Mouse (Mus musculus) kidney, postnatal 10 days (tissue): Measurements from ENCODE around the gene Mms22l.
"Not testable (repeated sequence)": the region's sequence is repeated elsewhere in the genome, so short reads cannot be mapped to it uniquely, and the experiment has no call there.

ENCODE experiments used
- DNase-seq: peaks from one replicate; pipeline ENCODE4 v3.0.0; 2021; ENCODE audit warnings: mixed read lengths

Gene Mms22l

DNA sequence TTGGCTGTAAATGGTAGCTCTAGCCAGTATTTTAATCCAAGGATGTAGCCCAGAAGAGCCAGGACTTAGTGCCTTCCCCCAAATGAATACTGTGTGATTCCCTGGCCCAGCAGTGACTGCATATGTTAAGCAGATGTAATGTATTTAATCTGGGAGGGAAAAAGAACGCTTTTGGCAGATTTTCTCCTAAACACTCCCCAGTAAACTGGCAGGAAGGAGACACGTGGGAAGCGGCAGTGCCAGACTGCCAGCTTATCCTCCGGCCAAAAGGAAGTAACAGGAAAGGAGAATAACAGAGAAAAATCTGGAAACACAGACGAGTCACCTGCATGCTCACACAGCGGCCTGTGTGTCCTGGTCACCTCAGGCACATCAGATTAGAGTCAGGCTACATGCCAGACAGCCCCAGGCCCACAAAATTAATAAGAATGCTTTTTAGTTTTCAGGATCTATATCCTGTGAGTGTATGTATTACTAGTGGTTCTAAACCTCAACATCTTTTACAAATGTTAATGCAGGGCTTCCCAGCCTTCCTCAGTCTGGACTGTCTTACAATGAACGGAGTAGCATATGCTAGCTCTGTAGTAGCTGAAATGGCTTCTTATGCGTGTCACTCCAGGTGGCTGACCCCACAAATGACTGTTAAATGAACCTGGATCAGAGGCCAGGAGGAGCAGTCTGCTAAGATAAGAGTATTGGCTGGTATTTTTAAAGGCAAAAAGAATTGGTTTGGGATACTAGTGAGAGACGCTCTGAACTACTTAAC lies 125.4 kb downstream of the Mms22l start:
- DNase-seq = no peak

DNA sequence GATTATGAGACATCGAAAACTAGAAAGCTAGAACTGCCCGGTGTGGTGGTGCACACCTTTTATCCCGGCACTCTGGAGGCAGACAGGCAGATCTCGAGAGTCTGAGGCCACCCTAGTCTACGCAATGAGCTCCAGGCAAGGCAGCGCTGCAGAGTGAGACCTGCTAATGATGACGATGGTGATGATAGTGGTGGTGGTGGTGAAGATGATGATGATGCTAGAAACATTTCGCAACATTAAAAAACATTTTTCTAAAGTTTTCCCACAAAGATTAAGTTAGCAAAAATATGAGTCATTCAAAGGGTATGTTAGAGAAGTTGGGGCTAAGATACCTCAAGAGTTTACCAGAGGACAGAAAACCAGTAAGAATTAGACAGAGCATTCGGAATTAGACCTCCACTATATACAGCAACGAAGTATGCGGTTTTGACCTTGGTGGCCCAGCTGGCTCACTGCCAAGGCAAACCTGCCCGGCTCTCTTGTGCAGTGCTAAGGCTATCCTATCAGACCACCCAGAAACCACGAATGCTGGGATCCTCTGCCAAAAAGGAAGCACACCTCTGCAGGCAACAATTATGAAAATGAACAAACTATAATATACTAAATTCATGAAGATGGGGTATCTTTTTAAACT lies 129.8 kb downstream of the Mms22l start:
- peak; percentile 15 for DNase-seq

DNA sequence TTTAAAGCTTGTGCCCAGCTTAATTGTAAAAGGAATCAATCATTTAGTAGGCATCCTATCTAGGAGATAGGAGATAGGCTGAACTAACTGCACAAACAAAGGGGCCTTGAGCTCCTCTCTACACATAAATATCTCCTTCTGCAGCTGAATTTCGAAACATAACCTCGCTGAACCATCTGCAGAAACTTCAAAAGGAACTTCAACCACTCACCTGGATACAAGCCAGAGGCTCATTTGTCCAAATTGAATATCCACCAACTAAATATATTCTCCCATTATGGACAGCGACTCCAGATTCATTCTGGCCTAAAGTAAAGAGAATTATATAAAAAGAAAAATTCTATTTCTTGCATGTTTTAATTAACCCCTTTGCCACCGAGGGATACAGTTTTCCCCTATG lies 130.4 kb downstream of the Mms22l start:
- DNase-seq = no peak

DNA sequence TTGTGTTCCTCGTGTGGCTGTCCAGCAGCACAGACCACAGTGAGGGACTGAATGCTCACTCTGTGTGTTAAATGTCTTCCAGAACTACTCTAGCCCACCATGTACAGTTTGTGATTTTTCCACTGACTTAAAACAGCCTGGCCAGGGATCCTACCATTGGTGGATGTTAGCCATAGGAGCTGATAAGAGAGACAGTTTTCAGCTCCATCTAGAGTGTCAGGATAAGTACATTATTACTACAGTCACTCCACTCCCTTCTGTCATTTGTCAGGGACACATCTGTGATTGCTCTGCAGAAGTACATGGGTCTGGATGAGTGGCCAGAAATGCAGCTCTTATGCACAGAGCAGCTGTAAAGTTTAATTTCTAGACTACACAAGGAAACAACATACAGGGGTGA lies 131.6 kb downstream of the Mms22l start:
- DNase-seq = no peak

DNA sequence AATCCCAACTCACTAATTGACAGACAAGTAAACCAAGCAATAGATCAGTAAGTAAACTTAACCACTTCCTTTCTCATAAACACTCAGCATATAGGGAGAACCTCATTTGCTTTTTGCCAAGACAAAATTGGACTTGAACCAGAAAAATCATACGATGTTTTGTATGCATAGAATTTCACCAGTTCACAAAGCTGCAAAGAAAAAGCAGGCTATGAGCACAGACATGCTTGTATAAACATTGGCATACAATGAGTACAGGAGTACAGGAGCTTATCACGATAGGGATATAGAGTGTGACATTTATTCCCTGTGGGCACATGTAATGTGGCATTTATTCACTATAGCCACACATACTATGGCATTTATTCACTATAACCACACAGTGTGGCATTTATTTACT lies 134.2 kb downstream of the Mms22l start:
- no peak for DNase-seq

DNA sequence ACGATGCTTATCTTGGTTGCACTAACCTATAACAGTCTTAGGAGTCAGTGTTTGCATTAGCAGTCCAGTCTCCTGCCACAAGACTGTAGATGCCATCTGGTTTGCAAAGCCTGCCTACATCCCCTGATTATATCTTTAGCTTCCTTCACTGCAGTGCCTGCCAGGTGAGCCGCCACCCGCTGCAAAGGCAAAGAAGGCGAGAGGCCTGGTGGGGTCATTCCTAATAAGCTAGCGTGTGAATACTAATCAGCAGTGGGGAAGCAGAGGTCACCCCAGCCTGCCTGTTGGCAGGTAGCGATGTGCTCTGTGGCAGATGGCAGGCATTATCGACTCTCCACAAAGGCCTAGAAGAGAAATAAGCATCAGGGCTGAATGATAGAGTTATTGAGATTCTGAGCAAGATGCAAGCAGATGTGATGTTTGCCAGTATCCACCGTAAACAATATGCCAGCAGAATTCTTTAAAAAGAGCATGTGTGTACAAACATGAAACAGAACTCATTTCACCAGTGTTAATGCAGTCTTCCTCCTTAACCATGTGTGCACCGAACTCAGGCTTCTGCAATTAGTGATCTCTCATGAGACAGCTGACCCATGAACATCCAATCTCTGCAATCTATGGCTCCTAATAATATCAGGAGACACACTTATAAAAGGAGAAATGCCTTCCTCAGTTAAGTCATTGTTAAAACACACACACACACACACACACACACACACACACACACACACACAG lies 135.1 kb downstream of the Mms22l start:
- DNase-seq = no peak

DNA sequence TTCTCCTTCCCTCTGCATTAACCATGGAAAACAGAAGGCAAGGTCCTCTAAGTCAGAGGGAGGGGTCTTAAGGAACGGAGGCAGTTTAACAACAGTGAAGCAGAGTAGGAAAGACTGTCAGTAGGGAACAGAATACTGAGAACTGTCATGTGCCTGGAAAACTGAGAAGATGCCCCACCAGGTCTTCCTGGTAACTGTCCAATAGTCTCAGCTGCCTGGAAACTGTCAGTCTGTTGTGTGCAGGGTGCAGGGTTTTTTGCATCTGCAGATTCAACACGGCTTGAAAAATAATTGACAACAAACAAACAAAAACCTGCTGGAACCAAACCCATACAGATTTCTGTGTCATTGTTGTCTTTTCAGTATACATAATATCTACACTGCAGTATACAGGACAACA lies 146.1 kb downstream of the Mms22l start:
- no peak for DNase-seq

DNA sequence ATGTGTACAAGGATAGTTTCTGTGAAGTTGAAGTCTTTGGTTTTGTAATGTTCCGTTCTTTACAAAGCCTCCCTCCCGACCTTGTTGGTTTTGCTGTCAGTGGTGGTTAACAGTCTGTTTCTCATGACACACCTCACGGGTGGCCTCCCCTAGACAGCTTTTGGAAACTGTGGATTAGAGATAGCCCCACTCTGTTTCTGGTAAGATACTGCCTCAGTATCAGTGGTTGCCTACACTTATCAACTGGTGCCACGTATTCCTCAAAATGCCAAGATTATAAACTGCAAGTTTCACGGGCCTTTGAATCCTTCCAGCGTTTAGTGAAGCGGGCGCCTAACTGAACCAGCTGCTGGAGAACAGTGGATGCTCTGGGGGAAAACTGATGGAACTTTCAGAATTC lies 148.5 kb downstream of the Mms22l start:
- not testable (repeated sequence) for DNase-seq
